Mouse (Mus musculus): ENCODE data around the gene Steap3. TPM values are rescaled to one million over a fixed set of nuclear protein-coding genes. Genes with fewer than 3 reads are reported as not detected.

The Steap3 gene
- polyA plus RNA-seq, 1 experiment from 2014 or later = 1.5 TPM

Other genes with a start within 250 kb of the Steap3 start
- gene Tmem37, start 198.6 kb downstream of the Steap3 start, polyA plus RNA-seq (2016; fragmentation: Nextera tagmentation; extraction: Ambion mirVana) = 5.2 and 5.3 TPM in 2 replicates
- 921 and 969 TPM in 2 replicates for gene Dbi, start 151.6 kb downstream of the Steap3 start, polyA plus RNA-seq (2016; fragmentation: Nextera tagmentation; extraction: Ambion mirVana)
- 23.7 and 30.2 TPM in 2 replicates for gene 3110009E18Rik, start 151.5 kb downstream of the Steap3 start, polyA plus RNA-seq (2016; fragmentation: Nextera tagmentation; extraction: Ambion mirVana)
- 0.13 and 0.40 TPM in 2 replicates for gene C1ql2, start 67.9 kb upstream of the Steap3 start, polyA plus RNA-seq (2016; fragmentation: Nextera tagmentation; extraction: Ambion mirVana)
- 0.13 TPM in 1 of 2 replicates, not detected in the other for gene Marco, start 232.3 kb upstream of the Steap3 start, polyA plus RNA-seq (2016; fragmentation: Nextera tagmentation; extraction: Ambion mirVana)